Mouse (Mus musculus): Measurements from ENCODE around the gene Pygo2.
"Not testable (repeated sequence)": the region's sequence is repeated elsewhere in the genome, so short reads cannot be mapped to it uniquely, and the experiment has no call there.

The Pygo2 gene

GRCm38 (mm10) chr3:89421002-89421774 lies 8.8 kb upstream of the Pygo2 start:
- peak; percentile 80 for DNase-seq

DNA sequence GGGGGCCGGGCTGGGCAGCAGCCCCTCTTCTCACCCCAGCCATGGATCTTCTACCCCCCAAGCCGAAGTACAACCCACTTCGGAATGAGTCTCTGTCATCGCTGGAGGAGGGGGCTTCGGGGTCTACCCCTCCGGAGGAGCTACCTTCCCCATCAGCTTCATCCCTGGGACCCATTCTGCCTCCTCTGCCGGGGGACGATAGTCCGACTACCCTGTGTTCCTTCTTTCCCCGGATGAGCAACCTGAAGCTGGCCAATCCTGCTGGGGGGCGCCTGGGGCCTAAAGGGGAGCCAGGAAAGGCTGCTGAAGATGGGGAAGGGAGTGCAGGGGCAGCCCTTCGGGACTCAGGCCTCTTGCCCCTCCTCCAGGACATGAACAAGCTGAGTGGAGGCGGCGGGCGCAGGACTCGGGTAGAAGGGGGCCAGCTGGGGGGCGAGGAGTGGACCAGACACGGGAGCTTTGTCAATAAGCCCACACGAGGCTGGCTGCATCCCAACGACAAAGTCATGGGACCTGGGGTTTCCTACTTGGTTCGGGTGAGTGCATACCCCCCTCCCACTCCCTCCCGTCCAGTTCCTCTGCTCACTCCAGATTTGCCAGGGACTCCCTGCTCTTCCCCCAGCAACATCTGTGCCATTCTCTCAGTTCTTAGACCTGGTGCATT lies 8.1 kb upstream of the Pygo2 start:
- DNase-seq, result peak; percentile 28

DNA sequence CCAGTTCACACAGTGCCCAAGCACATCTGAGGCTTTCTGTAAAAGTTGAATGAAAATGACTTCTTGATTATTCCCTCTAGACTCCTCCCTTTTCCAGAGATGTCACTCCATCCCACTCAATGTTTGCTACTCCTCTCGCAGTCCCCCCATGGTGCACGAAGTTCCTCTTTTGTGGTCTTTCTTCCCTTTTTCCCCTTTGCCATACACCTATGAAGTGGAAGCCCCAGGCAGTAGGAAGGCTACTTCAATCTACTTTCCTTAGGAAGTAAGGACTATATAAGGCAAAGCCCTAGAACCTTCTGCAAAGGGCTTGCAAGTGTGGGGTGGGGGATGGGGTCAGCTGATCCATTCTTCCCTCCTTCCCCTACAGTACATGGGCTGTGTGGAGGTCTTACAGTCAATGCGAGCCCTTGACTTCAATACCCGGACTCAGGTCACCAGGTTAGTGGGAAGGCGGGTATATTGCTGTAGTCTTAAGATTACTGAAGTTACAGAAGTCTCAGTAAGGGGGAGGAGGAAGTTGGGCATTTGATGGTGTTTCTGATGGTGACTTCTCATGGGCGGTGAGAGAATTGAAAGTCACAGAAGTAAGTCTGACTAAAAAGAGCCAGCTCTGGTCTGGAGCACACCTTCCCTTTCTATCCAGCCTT lies 7.3 kb upstream of the Pygo2 start:
- DNase-seq, result no peak

- DNase-seq, result no peak
These were observed 5.4 kb upstream of the Pygo2 start for GRCm38 (mm10) chr3:89424416-89425140.

DNA sequence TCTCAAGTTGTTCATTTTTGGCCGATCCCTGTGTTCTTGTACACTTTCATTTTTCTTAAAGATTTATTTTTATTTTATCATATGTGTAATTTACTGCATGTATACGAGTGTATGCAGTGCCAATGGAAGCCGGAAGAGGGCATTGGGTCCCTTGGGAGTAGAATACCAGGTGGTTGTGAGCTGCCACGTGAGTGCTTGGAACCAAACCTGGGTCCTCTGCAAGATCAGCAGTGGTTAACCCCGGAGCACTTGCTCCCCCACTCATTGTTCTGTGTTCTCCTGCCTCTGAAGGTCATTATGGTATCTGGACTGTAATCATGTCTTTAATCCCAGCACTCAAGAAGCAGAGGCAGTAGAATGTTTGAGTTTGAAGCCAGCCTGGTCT lies 4.9 kb upstream of the Pygo2 start:
- no peak for DNase-seq

GRCm38 (mm10) chr3:89425876-89426275 lies 4.1 kb upstream of the Pygo2 start:
- DNase-seq, result no peak

DNA sequence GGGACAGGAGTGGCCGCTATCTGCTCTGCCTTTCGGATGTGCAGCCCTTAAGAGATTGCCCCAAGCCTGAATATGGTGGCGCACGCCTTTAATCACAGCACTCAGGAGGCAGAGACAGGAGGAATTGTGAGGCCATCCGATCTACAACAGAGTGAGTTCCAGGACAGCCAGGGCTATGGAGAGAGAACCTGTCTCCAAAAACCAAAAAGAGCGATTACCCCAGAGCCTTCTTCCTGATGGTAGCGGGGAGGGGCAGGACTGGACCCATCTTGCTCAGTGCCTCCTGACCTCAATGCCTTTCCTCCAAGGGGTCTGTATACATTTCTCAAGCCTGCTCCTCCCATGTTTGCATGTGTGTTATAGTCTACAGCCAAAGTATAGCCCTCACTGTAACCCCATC lies 993 bp upstream of the Pygo2 start:
- not testable (repeated sequence) for DNase-seq

DNA sequence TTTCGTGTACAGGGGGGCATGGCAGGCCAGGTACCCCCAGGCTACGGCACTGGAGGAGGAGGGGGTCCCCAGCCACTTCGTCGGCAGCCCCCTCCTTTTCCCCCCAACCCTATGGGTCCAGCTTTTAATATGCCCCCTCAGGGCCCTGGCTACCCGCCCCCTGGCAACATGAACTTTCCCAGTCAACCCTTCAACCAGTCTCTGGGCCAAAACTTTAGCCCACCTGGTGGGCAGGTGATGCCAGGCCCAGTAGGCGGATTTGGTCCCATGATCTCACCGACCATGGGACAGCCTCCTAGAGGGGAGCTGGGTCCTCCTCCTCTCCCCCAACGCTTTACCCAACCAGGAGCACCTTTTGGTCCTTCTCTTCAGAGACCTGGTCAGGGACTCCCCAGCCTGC lies 2.6 kb downstream of the Pygo2 start:
- DNase-seq, result no peak

GRCm38 (mm10) chr3:89434532-89434931 lies 4.5 kb downstream of the Pygo2 start:
- no peak for DNase-seq

DNA sequence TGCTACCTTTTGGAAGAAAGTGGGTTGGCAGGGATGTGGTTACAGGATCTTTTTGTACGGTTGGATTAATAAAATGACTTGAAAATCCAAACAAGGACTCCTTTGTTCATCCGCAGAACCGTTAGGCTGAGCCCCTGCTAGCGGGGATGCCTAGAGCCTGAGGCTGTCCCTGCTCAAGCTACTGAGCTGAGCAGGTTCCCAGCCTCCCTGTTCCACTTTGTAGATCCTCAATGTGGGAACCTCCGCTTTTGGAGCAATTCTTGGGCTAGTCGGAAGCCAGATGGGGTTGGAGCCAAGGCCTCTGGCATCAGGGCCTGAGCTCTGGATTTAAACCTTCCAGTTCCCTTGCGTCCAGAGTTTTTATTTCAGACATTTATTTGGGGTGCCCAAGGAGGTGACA lies 5.0 kb downstream of the Pygo2 start:
- DNase-seq, result no peak

GRCm38 (mm10) chr3:89436176-89437113 lies 6.4 kb downstream of the Pygo2 start, which contains the start of gene Pbxip1:
Pbxip1 (plus strand) TSS chr3:89436706.
- DNase-seq, result peak; percentile 73

DNA sequence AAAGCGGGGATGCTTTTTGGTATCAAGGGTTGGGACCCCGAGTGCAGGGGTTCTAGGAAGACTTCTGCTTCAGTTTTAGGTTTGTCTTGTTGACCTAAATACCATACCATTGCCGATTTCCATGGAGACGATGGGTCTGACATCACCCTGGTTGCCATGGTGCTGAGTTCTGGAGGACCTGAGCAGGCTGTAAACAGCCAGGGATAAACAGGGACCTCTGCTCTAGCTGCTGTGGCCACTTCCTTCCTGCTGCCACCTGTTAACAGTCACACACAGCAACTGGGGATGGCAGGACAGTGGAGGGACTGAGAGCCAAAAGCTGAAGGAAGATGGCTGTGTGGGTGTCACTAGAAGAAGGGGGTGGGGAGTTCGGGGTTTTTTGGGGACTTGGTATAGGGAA lies 7.3 kb downstream of the Pygo2 start:
- peak; percentile 49 for DNase-seq

GRCm38 (mm10) chr3:89440691-89441090 lies 10.7 kb downstream of the Pygo2 start:
- no peak for DNase-seq

DNA sequence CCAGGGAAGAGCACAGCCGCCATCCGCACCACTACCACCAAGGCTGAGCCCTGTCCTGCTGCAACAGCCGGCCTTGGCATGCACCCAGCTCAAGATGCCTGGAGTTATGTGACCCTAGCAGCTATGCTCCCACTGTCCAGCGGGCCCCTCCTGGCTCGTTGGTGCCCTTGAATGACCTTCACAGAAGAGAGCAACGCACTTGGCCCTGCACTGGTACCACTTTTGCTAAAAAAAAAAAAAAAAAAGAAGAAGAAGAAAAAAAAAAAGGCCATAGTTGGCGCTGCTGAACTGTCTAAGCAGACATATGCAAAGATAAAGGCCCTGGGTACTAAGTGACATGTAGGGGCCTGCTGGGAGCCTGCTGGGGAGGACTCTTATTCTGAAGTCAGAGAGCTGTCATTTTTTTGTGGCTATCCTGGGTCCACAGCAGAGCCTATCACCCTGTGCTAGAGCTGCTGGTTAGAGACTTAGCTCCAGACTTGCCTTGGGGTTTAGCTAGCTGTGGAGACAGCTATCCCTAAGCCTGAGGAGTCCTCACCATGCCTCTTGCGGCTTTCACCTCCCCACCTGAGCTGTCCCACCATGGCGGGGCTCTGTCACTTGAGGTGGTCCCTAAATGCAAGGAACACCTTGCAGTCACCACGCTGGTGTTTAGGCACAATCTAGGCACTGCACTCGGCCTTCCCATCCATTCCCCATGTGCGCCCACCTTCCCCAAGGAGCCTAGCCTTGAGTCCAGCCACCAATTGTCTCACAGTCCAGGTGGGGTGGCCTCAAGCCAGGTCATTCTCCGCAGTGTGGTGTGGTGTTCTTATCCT lies 18.9 kb downstream of the Pygo2 start:
- DNase-seq, result peak; percentile 66

- DNase-seq, result peak; percentile 82
These were observed 19.5 kb downstream of the Pygo2 start for GRCm38 (mm10) chr3:89449541-89449940.

GRCm38 (mm10) chr3:89451916-89452315 lies 21.9 kb downstream of the Pygo2 start:
- DNase-seq, result peak; percentile 16

DNA sequence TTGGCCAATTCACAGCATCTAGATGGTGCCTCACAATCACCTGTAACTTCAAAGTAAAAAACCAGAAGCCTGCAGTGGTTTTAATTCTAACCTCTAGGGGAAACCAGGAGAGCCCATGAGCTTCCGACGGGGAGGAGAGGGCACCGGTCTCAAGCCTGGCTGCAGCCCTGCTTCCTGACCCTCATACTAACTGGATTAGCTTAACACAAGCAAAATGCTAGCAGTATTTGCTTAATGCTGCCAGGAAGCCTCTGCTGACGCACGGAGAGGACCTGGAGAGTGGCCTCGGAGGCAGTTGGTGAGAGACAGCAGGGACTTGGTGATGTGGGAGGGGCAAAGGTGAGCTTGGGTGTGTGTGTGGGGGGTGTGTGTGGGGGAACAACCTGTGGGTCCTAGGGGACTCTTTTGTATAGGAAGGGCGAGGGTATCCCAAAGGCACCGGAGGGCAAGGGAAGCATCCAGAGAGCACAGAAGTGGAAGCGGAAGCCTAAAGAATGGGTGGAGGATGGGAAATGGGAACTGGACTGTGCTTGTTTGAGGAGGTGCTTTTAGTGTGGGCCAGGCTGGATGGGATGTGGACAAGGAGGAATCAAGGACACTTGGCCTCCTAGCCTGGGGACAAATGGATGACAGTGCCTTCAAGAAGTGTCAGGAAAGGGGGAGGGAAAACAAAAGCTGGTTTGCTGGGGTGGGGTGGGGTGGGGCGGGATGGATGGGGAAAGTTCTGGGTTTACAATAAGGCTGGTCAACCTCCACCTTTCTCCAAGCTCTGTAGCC lies 24.6 kb downstream of the Pygo2 start, which contains the start of gene Pmvk:
Pmvk (plus strand) TSS at position 141 of the 777 bp plus-strand sequence.
- DNase-seq, result no peak

GRCm38 (mm10) chr3:89455786-89456285 lies 25.8 kb downstream of the Pygo2 start:
- no peak for DNase-seq

DNA sequence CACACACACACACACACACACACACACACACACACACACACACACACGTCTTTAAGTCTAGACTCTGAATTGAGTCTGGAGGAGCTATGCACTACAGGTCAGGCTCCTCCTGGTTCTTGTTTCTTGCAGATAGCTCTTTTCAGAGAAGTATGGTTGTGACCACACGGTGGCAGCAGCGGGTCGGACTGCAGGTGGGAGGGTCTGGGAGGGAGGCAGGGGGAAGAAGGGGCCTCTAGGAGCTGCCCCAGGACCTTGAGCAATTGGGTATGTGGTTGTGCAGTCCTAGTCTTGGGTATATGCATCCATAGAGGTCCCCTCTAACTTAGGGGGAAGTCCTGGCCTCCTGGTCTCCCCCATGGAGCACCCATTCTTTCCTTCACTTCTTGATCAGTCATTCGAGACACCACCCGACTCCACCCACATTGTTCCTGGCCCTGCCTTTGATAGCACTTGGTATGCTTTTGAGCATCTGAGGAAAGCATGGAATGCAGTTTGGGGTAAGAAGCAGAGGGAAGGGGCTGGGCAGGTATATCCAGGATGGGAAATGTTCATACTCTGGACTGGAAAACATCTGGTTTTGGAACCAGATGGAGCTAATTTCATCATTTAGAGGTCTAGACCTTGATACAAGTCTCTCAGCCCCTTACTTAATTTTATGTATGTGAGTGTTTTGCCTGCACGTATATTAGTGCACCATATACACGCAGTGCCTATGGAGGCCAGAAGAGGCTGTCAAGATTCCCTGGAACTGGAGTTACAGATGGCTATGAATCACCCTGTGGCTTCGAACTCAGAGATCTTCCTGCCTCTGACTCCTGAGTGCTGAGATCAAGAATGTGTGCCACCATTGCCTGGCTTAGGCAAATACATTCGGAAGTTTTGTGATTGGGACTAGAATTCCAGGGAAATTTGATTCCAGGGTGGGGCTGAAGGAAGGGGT lies 27.0 kb downstream of the Pygo2 start:
- DNase-seq, result peak; percentile 81

All from lung, postnatal 14 days (tissue).